Mouse (Mus musculus): ENCODE measurements around the gene Gm11397.
"Not testable (repeated sequence)": the region's sequence is repeated elsewhere in the genome, so short reads cannot be mapped to it uniquely, and the experiment has no call there.

Gm11397 gene

GRCm38 (mm10) chr13:33395461-33395860, at the start of gene Gm11397:
Gene Gm11397 (plus strand): TSS chr13:33395761.
- DNase-seq (ENCODE audit: low spot score) = not testable (repeated sequence)

- DNase-seq (ENCODE audit: low spot score) = not testable (repeated sequence)
These were observed 38.9 kb upstream of the Gm11397 start for GRCm38 (mm10) chr13:33356666-33357065.

- DNase-seq (ENCODE audit: low spot score) = not testable (repeated sequence)
These were observed 37.2 kb downstream of the Gm11397 start for GRCm38 (mm10) chr13:33432714-33433113.

Data from ovary, postnatal 10 days (tissue).